8 mouse cellular contexts compared by ENCODE assay signal in genomic region chr2:153032083-153032842, GRCm38 (mm10). TPM values are rescaled to one million over a fixed set of nuclear protein-coding genes. Genes with fewer than 3 reads are reported as not detected.
A peak's percentile ranks its signal among the peaks of the same experiment; 100 is the strongest.
DNase-seq lines count a peak whose midpoint lies in the region; ATAC-seq and TF ChIP-seq lines count a peak whose summit lies in the region.

No protein-coding gene starts in this region.

- H3K36me3 ChIP-seq in E14TG2a.4 (ENCODE audit: insufficient read depth, low read length): no peaks in the 10 kb centered on the region
- H3K36me3 ChIP-seq in embryonic facial prominence, embryonic 15.5 days: no peaks in the 10 kb centered on the region
- H3K36me3 ChIP-seq in megakaryocyte, embryonic 14.5 days (replicated peaks; ENCODE audit: low read length): no peaks in the 10 kb centered on the region

- H3K9me3 ChIP-seq in E14TG2a.4 (ENCODE audit: low read length): no peaks in the 10 kb centered on the region
- H3K9me3 ChIP-seq in embryonic facial prominence, embryonic 15.5 days (replicated peaks): no peaks in the 10 kb centered on the region
- no peaks in the 10 kb centered on the region for H3K9me3 ChIP-seq in megakaryocyte, embryonic 14.5 days

- peak; percentile 53 for ATAC-seq in embryonic facial prominence, embryonic 15.5 days (ENCODE audit: insufficient number of reproducible peaks, low FRiP score, low TSS enrichment, low read depth)

- H3K27ac ChIP-seq in embryonic facial prominence, embryonic 15.5 days (replicated peaks): no peak overlapping the region

- peak; percentile 29 for DNase-seq in adrenal gland, adult 8-10 months
- DNase-seq in heart, postnatal 10 days: peak; percentile 88 to 94
- DNase-seq in kidney, postnatal 4 days: peak; percentile 93 to 96
- peak; percentile 28 for DNase-seq in skeletal muscle tissue, adult 2 months (ENCODE audit: low read depth, low spot score)
- DNase-seq in yolk sac, embryonic 10.5 days (ENCODE audit: low spot score): peak; percentile 76

- H3K9ac ChIP-seq in embryonic facial prominence, embryonic 15.5 days: no peak overlapping the region

- peak overlapping the region; percentile 83 for H3K4me2 ChIP-seq in embryonic facial prominence, embryonic 15.5 days (replicated peaks)

- intact Hi-C loops in heart, postnatal 10 days (cut with DNase I): no loop called here

- peaks cover 24% of the 10 kb centered on the region for H3K4me1 ChIP-seq in E14TG2a.4 (replicated peaks; ENCODE audit: low read depth, low read length)
- H3K4me1 ChIP-seq in embryonic facial prominence, embryonic 15.5 days: peaks cover 11% of the 10 kb centered on the region
- peaks cover 13% of the 10 kb centered on the region for H3K4me1 ChIP-seq in megakaryocyte, embryonic 14.5 days

- H3K4me3 ChIP-seq in E14TG2a.4 (replicated peaks; ENCODE audit: low read length): peak overlapping the region; percentile 86
- peak overlapping the region; percentile 40 for H3K4me3 ChIP-seq in embryonic facial prominence, embryonic 15.5 days (replicated peaks)
- peak overlapping the region; percentile 85 for H3K4me3 ChIP-seq in megakaryocyte, embryonic 14.5 days (replicated peaks)

- 2% methylated on average over 48 of the region's 58 CpGs for WGBS in embryonic facial prominence, embryonic 15.5 days

- TF ChIP-seq CTCF in E14TG2a.4 (conservative IDR thresholded peaks at IDR 0.05; ENCODE audit: low read length): no peak

- peaks cover 79% of the 10 kb centered on the region for H3K27me3 ChIP-seq in E14TG2a.4 (ENCODE audit: insufficient read depth, low read length)
- H3K27me3 ChIP-seq in embryonic facial prominence, embryonic 15.5 days: peaks cover 69% of the 10 kb centered on the region
- H3K27me3 ChIP-seq in megakaryocyte, embryonic 14.5 days (replicated peaks): peaks cover 86% of the 10 kb centered on the region

RNA-seq across cellular contexts. Expression of gene Xkr7, which starts 0.6 kb away (rescaled TPM):
- 1 to 10 TPM; 1.2 to 2.3 (median 1.7) TPM for total RNA-seq in adrenal gland, adult 8-10 months (2022)
- not detected in 2 replicates for polyA plus RNA-seq in embryonic facial prominence, embryonic 15.5 days (2015; fragmentation: Nextera tagmentation; extraction: Ambion mirVana)
- not detected for total RNA-seq in heart, postnatal 10 days (2021)
- not detected in 2 replicates for polyA plus RNA-seq in megakaryocyte, embryonic 14.5 days (2012; ENCODE audit: insufficient read depth, low replicate concordance)

RNA-seq across cellular contexts. Expression of gene Pdrg1, which starts 17.0 kb away (rescaled TPM):
- total RNA-seq in adrenal gland, adult 8-10 months (2022): 100 to 1,000 TPM; 207 to 252 (median 221) TPM
- 144 and 151 TPM in 2 replicates for polyA plus RNA-seq in embryonic facial prominence, embryonic 15.5 days (2015; fragmentation: Nextera tagmentation; extraction: Ambion mirVana)
- total RNA-seq in heart, postnatal 10 days (2021): 10 to 100 TPM; 74.9 to 81.3 TPM
- polyA plus RNA-seq in megakaryocyte, embryonic 14.5 days (2012; ENCODE audit: insufficient read depth, low replicate concordance): 9.7 and 47.3 TPM in 2 replicates

RNA-seq across cellular contexts. Expression of gene Ccm2l, which starts 33.5 kb away (rescaled TPM):
- total RNA-seq in adrenal gland, adult 8-10 months (2022): 10 to 100 TPM in 3 of 4 experiments, 1 to 10 TPM in 1; 9.0 to 19.5 (median 14.7) TPM
- polyA plus RNA-seq in embryonic facial prominence, embryonic 15.5 days (2015; fragmentation: Nextera tagmentation; extraction: Ambion mirVana): 2.4 and 3.0 TPM in 2 replicates
- 10 to 100 TPM; 26.9 to 29.1 TPM for total RNA-seq in heart, postnatal 10 days (2021)
- not detected in 2 replicates for polyA plus RNA-seq in megakaryocyte, embryonic 14.5 days (2012; ENCODE audit: insufficient read depth, low replicate concordance)

Comparison
In these comparisons a context has a peak if more than half of its experiments do, and no peak if none do; other contexts are left out.
1. DNase-seq: peak in every context shown above with its lines; median percentile 94 in kidney, postnatal 4 days; 91 in heart, postnatal 10 days; 76 in yolk sac, embryonic 10.5 days; 29 in adrenal gland, adult 8-10 months; 28 in skeletal muscle tissue, adult 2 months.